Mouse (Mus musculus) kidney, postnatal 4 days (tissue): ENCODE data around the gene Eid2.
"Not testable (repeated sequence)": the region's sequence is repeated elsewhere in the genome, so short reads cannot be mapped to it uniquely, and the experiment has no call there.

Experiments
- DNase-seq, 2 experiments: peaks; one replicate each; pipeline ENCODE4 v3.0.0; 2021; ENCODE audit warnings: mixed read lengths in 2 of 2

Eid2 gene

DNA sequence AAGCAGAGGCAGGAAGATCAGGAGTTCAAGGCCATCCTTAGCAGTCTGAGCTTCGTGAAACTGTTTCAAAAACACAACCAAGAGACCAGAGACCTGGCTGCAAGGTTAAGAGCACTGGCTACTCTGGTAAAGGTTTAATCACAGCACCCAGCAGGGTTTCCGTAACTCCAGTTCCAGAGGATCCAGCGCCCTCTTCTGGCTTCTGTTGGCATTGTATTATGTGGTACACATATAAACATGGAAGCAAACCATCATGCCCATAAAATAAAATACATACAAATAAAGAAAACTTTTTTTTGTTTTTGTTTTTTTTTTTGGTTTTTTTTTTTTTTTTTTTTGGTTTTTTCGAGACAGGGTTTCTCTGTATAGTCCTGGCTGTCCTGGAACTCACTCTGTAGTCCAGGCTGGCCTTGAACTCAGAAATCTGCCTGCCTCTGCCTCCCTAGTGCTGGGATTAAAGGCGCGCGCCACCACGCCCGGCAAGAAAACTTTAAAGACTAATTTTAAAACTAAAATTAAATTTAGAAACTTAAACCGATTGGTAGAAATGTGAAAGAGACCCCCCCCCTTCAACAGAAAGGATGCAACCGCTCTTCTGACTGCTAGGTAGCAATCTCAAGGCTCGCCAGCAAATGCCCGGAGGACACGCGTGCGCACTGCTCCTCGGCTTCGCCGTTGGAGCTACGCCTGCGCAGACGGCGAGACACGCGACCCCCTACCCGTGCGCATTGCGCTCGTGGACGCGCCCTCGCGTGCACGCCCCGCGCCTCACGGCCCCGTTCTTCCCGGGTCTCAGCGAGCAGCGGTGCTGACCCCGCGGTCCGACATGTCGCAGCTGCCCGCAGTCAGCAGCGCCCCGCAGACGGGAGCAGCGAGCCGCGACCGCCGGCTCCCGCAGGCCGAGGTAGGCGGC lies at the start of gene Eid2:
Gene Eid2 (plus strand): TSS at position 753 of the 913 bp plus-strand sequence.
- DNase-seq: peak; percentile 89 to 93

DNA sequence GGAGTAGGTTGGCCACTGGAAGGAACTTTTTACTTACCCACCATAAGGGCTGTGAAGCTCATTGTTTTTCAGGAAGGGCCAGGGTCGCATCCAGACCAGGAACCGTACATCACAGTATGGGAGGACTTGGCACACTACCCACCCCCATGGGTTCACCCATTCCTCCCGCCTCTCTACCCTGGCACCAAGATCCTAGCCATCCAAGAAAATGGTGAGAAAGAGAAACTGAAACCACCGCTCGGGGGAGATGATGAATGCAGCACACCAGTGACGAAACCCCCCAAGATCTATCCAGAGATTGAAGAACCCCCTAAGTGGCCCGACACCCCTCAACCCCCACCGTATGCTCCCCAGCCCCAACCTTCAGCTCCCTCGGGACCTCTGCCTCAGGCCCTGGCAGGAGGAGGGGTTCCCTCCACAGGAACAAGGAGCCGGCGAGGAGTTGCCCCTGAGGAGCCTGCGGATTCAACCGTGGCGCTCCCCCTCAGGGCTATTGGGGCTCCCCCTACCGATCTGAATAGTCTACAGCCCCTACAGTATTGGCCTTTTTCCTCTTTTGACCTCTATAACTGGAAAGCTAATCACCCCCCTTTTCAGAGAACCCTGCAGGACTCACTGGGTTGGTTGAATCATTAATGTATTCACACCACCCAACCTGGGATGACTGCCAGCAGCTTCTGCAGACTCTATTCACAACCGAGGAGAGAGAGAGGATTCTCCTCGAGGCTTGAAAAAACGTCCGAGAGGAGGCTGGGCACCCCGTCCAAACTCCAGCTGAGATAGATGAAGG lies 48.5 kb upstream of the Eid2 start:
- peak; percentile 35 to 51 for DNase-seq

DNA sequence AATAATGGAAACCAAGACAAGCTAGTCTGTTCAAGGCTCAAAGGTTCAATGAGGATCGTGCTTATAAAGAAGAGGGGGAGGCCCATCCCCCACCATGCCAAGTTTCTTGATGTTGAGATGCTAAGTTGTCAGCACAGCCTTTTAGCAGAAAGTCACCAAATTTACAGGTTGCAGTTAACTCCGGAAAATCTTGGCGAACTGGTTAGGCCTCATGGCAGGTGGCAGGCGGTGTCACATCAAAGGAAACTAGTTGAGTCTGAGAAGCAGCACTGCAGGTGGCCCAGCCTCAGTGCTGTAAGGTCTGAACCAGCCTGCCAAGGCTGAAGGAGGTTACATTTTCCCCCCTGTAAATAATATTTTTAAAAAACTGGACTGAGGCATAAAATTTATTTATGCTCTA lies 40.8 kb upstream of the Eid2 start:
- DNase-seq: not testable (repeated sequence)

DNA sequence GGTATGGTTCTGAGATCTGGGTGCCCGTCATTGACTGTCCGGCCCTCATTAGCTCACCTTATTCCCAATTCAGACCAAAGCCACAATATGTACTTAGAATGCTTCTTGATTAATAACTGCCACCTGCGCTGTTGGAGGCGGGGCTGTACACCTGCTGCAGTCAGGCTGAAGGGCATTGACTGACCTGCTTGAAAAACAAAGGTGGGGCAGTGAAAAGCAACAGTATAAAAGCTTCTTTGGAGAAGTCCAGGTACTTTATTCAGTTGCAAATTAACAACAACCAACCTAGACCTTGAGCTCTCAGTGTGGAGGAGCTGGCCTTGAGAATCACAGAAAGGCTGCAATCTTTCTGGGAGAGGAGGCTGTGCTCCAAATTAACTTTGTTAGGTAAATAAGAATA lies 40.3 kb upstream of the Eid2 start:
- not testable (repeated sequence) for DNase-seq

GRCm38 (mm10) chr7:28243943-28244342 lies 23.7 kb upstream of the Eid2 start:
- DNase-seq: not testable (repeated sequence)

GRCm38 (mm10) chr7:28248957-28249356 lies 18.7 kb upstream of the Eid2 start:
- DNase-seq: no peak

GRCm38 (mm10) chr7:28251976-28252375 lies 15.7 kb upstream of the Eid2 start:
- no peak for DNase-seq

DNA sequence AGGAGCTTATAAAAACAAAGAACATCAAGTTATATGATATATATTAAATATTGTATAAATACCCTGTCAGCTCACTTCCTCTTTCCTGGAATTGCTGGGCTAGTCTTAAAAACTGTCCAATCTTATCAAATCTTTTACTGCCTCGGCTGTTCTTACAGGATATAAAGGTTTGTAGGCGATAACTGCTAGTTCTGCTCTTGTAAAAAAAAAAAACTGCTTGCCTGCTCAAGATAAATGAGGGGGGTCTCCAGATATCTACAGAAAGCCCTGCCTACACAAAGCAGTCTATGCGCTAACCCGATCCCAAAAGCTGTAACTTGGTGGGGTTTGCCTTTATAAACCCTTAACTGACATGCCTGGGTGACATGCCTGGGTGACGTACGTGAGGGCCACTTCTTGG lies 13.1 kb upstream of the Eid2 start:
- DNase-seq: no peak

- DNase-seq: peak in 1 of 2 experiments; percentile 20
Observed at GRCm38 (mm10) chr7:28255476-28255875, 12.2 kb upstream of the Eid2 start.

- DNase-seq: no peak
Observed at GRCm38 (mm10) chr7:28262861-28263260, 4.8 kb upstream of the Eid2 start.

DNA sequence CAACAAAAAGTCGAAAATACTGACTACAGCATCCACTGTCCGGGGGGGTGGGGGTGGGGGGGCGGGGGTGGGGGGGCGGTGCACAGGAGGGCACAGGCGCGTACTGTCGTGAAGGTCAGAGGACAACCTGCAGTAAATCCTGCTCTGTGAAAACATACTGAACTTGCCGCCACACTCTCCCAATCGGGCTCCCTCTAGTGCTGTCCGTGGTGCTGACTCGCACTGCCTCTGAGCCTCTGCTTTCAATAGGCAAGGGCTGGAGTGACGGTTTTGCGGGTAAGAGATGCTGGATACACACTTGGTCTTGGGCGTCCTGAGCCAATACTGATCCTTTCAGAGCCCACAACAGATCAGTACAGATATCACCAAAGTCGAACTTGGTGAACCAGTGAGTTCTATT lies 3.9 kb upstream of the Eid2 start:
- DNase-seq: peak; percentile 93 to 94

GRCm38 (mm10) chr7:28265391-28265790 lies 2.3 kb upstream of the Eid2 start:
- no peak for DNase-seq

GRCm38 (mm10) chr7:28268042-28268531 lies 406 bp downstream of the Eid2 start:
- DNase-seq: peak; percentile 70 to 80

- no peak for DNase-seq
Observed at GRCm38 (mm10) chr7:28268576-28268975, 895 bp downstream of the Eid2 start.

GRCm38 (mm10) chr7:28269355-28269754 lies 1.7 kb downstream of the Eid2 start:
- peak in 1 of 2 experiments; percentile 16 for DNase-seq

DNA sequence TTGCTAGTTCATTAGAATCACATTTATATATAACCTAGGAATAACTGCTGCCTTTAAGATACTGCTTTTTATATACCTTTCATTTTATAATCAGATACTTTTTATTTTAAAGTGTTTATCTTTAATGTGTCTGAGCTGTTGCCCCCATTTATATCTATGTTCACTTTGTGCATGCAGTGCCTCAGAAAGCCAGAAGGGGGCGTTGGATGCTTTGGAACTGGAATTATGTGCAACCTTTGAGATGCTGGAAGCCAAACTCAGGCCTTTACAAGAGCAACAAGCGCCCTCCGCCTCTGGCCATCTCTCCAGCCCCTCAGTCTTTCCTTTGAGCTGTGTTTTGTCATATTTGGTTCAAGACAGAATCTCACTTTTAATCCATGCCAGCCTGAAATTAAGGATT lies 4.1 kb downstream of the Eid2 start:
- no peak for DNase-seq

GRCm38 (mm10) chr7:28277237-28277614 lies 9.5 kb downstream of the Eid2 start:
- no peak for DNase-seq

- DNase-seq: peak; percentile 97 to 98
Observed at GRCm38 (mm10) chr7:28277615-28278278, 10.1 kb downstream of the Eid2 start, which contains the start of gene Eid2b. Eid2b (plus strand) TSS chr7:28277739.

DNA sequence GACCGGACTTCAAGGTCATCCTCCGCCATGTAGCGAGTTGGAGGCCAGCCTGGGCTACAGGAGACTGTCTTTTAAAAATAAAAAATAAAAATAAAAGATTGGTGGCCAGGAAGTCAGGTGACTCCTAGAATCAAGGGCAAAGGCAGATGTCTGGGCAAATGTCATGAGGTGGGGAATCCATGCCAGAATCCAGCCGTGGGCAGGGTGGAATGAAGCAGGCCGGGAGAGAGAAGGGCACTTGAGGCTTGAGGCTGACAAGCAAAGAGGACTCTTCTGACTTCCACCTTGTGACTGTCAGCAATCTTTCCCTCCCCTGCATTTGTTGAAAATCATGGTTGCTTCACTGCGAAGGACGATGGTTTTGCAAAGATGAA lies 10.6 kb downstream of the Eid2 start:
- no peak for DNase-seq

DNA sequence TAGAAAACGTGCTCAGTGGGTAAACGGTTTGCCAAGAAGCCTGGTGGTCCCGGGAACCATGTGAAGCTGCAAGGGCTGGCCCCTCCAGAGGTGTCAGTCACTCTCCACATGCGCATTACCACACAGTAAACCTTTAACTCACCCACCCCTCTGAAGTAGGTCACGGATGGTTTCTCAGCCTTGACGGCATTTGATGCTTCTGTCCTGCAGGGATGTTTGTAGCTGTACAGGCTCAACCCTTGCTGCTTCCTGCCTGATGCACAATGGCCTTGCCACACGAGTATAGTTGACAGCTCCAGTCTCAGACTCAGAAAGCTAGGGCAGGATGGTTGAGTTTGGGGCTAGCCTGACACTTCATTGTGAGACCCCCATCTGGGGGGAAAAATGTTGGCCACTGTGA lies 12.9 kb downstream of the Eid2 start:
- DNase-seq: peak; percentile 13 to 22

GRCm38 (mm10) chr7:28290165-28290564 lies 22.5 kb downstream of the Eid2 start:
- DNase-seq: peak; percentile 48 to 56

DNA sequence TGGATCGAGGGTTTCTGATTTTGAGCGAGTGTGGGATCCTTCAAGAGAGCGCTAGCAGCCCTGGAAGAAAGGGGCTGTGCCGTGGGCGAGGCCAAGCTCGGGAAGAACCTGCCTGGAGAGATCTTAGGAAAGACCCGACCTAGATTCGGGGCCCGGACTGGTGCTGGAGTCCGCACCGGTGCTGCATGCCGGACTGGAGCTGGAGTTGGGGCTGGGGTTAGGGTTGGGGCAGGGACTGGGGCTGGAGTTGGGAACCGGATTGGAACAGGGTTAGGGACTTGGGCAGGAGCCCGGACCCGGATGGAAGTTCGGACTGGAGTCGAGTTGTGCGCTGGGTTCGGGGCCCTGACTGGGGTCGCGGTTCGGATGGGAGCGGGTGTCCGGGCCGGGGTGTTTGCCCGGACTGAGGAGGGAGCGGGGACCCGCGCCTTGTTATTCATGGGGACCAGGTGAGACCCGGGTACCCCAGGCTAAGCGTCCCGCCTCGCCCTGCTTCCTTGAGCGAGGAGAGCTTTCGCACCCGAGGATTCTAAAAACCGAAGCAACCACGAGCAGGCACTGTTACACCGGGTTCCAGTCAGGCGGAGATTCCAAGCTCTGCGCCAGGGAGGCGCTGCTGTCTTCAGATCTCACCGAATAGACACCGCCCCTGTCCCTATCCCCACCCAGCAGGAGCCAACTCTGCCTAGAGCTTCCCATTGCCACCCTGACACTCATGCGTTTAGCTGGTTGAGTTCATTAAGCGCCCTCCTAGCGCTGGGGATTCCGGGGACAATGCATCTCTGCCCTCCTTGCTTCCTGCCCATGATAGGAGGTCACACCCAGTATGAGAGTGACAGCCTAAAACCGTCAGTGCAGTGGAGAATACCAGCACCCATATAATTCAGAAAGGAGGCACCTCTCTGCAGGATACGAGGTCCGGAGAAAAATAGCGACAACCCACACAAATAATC lies 23.2 kb downstream of the Eid2 start, which contains the start of gene Selenov:
Gene Selenov (minus strand): TSS at position 549 of the 953 bp plus-strand sequence.
- peak; percentile 61 to 72 for DNase-seq
